Mouse (Mus musculus) heart, embryonic 16.5 days (tissue): ENCODE measurements around the gene Icos. TPM values are rescaled to one million over a fixed set of nuclear protein-coding genes. Genes with fewer than 3 reads are reported as not detected.

ENCODE experiments used
- ATAC-seq: fragments of 200-750 bp; cut with Nextera tagmentation; replicated peaks from 2 replicates; pipeline ENCODE4 v1.8.0; 2017; ENCODE audit warnings: moderate number of reproducible peaks; ENCODE audit not compliant: insufficient read depth, low FRiP score; ENCODE audit errors: extremely low read depth
- H3K27ac ChIP-seq: fragments of 300-500 bp; sonication (generic); 2 replicates; pipeline ENCODE4 v1.5.1; 2014; ENCODE audit warnings: mild to moderate bottlenecking, low read length, control low read depth, moderate library complexity
- H3K27me3 ChIP-seq: fragments of 300-500 bp; sonication (generic); 2 replicates; pipeline ENCODE4 v1.6.1; 2014; ENCODE audit warnings: low read length, mixed read lengths; ENCODE audit not compliant: control insufficient read depth, insufficient read depth
- H3K36me3 ChIP-seq: fragments of 300-500 bp; sonication (generic); 2 replicates; pipeline ENCODE4 v1.6.1; 2014; ENCODE audit not compliant: control insufficient read depth, insufficient read depth
- H3K4me1 ChIP-seq: fragments of 300-500 bp; sonication (generic); 2 replicates; pipeline ENCODE4 v1.6.1; 2014; ENCODE audit warnings: low read length, mixed read lengths; ENCODE audit not compliant: control insufficient read depth, insufficient read depth
- H3K4me2 ChIP-seq: fragments of 300-500 bp; sonication (generic); 2 replicates; pipeline ENCODE4 v1.6.1; 2014; ENCODE audit warnings: low read depth, mild to moderate bottlenecking, control low read depth, low read length
- H3K4me3 ChIP-seq: fragments of 300-500 bp; sonication (generic); 2 replicates; pipeline ENCODE4 v1.5.1; 2014; ENCODE audit warnings: mild to moderate bottlenecking, control low read depth, low read length
- H3K9ac ChIP-seq: fragments of 300-500 bp; sonication (generic); 2 replicates; pipeline ENCODE4 v1.6.1; 2014; ENCODE audit warnings: low read length, control low read depth
- H3K9me3 ChIP-seq: fragments of 300-500 bp; sonication (generic); replicated peaks from 2 replicates; pipeline ENCODE4 v1.6.1; 2016; ENCODE audit warnings: low read length; ENCODE audit not compliant: control insufficient read depth
- WGBS: fragments of 180-500 bp; shearing (Covaris S2); extraction: QIAGEN DNeasy Blood & Tissue Kit; methylation state at CpG from one replicate; pipeline ENCODE4 v1.1.7; 2014; 5-methylcytosine and 5-hydroxymethylcytosine counted together
- polyA plus RNA-seq: library from polyadenylated mRNA; unstranded; fragments of >200 nt; fragmentation: Nextera tagmentation; extraction: Ambion mirVana; gene quantifications from 2 replicates; pipeline ENCODE4 v1.2.1, GENCODE M21; 2015

Icos gene
- polyA plus RNA-seq, 1 experiment from 2014 or later, result 1.2 TPM

DNA sequence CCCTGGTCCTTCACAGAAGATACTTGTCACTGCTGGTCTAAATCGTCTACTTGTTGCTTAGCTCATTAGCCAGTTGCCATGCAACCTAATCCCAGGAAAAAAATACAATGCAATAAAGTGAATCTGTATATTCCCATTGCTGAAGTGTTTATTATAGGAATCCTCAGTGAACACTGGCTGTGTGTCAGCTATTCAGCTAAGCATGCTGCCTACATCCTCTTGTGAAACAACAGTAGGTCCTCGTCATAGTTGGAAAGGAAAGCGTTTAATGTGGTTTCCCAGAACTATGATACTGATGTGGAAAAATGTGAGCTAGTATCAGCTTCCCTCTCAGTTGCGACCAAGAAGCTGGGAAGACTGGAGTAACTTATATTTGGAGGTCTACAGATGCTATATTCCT lies 60.5 kb downstream of the Icos start:
- Histone ChIP-seq H3K27ac (no peak overlapping the region), H3K27me3 (no peaks in the 10 kb centered on the region), H3K9me3 (no peaks in the 10 kb centered on the region), H3K4me3 (no peak overlapping the region), H3K4me2 (no peak overlapping the region), H3K36me3 (no peaks in the 10 kb centered on the region), H3K4me1 (no peaks in the 10 kb centered on the region), H3K9ac (no peak overlapping the region)
- ATAC-seq, result no peak
- 82% methylated on average over 4 of the region's 4 CpGs for WGBS

DNA sequence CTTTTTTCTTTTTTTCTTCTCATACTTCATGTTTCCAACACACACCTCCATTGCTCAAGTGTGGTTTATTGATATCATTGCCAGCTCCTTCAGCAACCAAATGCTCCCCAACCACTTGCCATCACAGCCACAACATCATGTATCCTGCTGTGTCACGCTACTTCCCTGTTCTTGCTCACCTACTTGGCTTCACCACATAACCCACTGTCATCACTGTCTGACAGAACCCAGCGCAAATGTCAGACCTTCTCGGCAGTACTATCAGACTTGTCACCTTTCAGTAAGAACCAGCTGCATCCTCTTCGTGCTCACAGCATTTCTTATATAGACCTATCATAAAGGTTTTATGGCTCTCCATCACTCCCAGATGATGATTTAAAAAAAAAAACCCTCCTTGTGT lies 61.6 kb downstream of the Icos start:
- Histone ChIP-seq H3K9ac (no peak overlapping the region), H3K36me3 (no peaks in the 10 kb centered on the region), H3K27ac (no peak overlapping the region), H3K4me1 (no peaks in the 10 kb centered on the region), H3K9me3 (no peaks in the 10 kb centered on the region), H3K27me3 (no peaks in the 10 kb centered on the region), H3K4me3 (no peak overlapping the region), H3K4me2 (no peak overlapping the region)
- no peak for ATAC-seq
- 39% methylated on average over 4 of the region's 4 CpGs for WGBS

DNA sequence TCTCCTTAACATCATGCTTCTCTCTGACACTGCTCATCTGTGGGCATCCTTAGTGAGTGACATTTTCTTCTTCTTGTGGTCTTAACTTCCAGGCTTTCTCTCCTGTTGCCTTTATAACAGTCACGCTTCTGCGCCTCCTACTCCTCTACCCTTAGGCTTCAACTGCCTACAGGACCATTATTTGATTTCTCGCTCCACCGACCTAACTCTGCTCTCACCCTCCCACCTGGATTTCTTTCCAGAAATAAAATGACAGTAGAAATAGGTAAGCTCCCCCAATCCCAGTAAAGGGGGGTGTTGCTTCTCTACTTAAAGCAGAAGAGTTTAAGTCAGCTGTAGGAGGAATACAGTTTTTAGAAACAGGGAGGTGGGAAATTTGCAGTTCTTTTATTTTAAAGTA lies 62.7 kb downstream of the Icos start:
- no peaks in the 10 kb centered on the region for H3K9me3 ChIP-seq

DNA sequence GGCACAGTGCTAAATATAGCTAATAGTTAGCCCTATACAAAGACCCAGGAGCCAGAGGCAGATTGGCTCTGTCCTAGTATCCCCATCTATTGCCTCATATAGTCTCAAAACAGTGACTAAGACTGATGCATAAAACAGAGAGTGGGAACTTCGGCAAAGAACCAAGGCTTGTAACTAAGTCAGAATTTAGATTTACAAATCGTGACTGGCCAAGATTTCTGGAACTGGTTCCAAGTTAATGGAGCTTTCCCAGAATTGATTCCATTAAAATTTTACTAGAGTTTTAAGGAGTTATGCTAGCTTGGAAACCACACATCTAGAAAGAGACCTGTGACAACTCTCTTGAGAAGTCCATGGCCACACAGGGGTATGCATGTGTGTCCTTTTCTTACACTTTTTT lies 65.1 kb downstream of the Icos start:
- WGBS, result 77% methylated on average over 2 of the region's 2 CpGs
- H3K9me3 ChIP-seq, result no peaks in the 10 kb centered on the region
- no peak overlapping the region for H3K9ac ChIP-seq
- no peak overlapping the region for H3K4me2 ChIP-seq
- H3K36me3 ChIP-seq, result no peaks in the 10 kb centered on the region
- ATAC-seq, result no peak
- no peaks in the 10 kb centered on the region for H3K4me1 ChIP-seq
- H3K27me3 ChIP-seq, result no peaks in the 10 kb centered on the region
- no peak overlapping the region for H3K27ac ChIP-seq
- H3K4me3 ChIP-seq, result no peak overlapping the region

More for the DNA sequence above, 62.7 kb downstream of the Icos start:
- H3K9ac ChIP-seq, result no peak overlapping the region
- no peaks in the 10 kb centered on the region for H3K36me3 ChIP-seq
- no peak overlapping the region for H3K27ac ChIP-seq
- WGBS, result 88% methylated on average over 4 of the region's 4 CpGs
- ATAC-seq, result no peak
- H3K4me3 ChIP-seq, result no peak overlapping the region
- H3K4me1 ChIP-seq, result no peaks in the 10 kb centered on the region
- no peak overlapping the region for H3K4me2 ChIP-seq
- H3K27me3 ChIP-seq, result no peaks in the 10 kb centered on the region

DNA sequence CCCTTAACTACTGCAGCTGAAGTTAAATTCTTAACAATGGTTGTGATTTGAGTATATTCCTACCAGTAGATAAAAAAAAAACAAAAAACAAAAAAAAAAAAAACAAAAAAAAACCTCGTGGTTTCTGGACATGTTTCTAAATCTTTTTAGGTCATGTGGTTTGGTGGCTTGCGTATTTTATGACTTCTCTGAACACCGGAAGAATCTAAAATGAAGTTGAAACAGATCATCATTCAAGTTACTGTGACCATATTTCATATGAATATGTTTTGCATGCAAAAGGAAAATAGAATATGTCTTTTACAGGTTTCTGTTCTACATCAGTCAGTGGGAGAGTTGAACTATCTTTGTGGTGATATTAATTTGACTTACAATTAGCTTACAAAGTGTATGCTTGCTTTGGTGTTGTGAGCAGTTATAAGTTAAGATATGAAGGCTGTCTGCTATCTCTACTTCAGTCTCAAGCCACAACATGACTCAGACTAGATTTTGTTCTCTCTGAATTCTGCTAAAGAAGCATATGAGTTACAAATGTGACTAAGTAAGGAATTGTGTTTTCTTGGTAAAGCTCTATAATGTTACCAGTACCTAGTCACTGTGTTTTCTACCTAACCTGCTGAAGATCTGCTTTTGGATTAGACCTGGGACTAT lies 68.5 kb downstream of the Icos start:
- H3K36me3 ChIP-seq, result no peaks in the 10 kb centered on the region
- no peak overlapping the region for H3K4me2 ChIP-seq
- no peak overlapping the region for H3K4me3 ChIP-seq
- ATAC-seq, result no peak
- H3K27me3 ChIP-seq, result no peaks in the 10 kb centered on the region
- WGBS, result 73% methylated on average over 3 of the region's 3 CpGs
- no peak overlapping the region for H3K9ac ChIP-seq
- no peak overlapping the region for H3K27ac ChIP-seq
- H3K9me3 ChIP-seq, result no peaks in the 10 kb centered on the region
- H3K4me1 ChIP-seq, result no peaks in the 10 kb centered on the region

DNA sequence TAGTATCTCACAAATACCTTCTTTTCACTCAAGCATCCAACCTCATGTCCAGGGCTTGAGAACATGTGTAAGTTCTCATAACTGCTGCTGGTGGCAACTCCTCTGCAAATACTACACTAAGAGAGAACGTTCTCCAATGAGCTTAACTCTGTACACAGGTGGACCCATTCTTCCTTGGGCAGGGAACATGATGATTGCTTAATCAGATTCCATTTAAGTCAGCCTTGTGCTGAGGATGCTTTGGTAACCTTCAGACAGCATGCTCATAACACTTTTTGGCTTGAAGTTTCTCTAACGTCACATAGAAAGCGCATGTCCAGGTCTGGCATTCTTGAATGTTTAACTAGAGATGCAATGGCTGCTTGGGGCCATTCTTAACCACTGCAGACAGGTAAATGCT lies 69.6 kb downstream of the Icos start:
- no peaks in the 10 kb centered on the region for H3K4me1 ChIP-seq
- H3K36me3 ChIP-seq, result no peaks in the 10 kb centered on the region
- H3K4me2 ChIP-seq, result no peak overlapping the region
- WGBS, result 74% methylated on average over 3 of the region's 3 CpGs
- H3K9ac ChIP-seq, result no peak overlapping the region
- no peak for ATAC-seq
- no peak overlapping the region for H3K4me3 ChIP-seq
- H3K27me3 ChIP-seq, result no peaks in the 10 kb centered on the region
- no peak overlapping the region for H3K27ac ChIP-seq
- H3K9me3 ChIP-seq, result no peaks in the 10 kb centered on the region

Other genes with a start within 250 kb of the Icos start
- 1.6 and 3.5 TPM in 2 replicates for gene Ctla4, start 90.9 kb upstream of the Icos start, polyA plus RNA-seq